Mouse (Mus musculus) liver, adult 2 months (tissue): ENCODE results near the gene Slc7a8.

Source experiments
- CTCF ChIP-seq: fragments of 200-500 bp; IDR thresholded peaks from 2 replicates; pipeline ENCODE4 v1.5.1; 2011; ENCODE audit warnings: low read depth, low read length, control low read depth
- POLR2A ChIP-seq: fragments of 200-500 bp; IDR thresholded peaks from 2 replicates; pipeline ENCODE4 v1.6.1; 2011; ENCODE audit warnings: low read length, control low read depth; ENCODE audit not compliant: insufficient read depth; ENCODE audit errors: extremely low read depth

DNA sequence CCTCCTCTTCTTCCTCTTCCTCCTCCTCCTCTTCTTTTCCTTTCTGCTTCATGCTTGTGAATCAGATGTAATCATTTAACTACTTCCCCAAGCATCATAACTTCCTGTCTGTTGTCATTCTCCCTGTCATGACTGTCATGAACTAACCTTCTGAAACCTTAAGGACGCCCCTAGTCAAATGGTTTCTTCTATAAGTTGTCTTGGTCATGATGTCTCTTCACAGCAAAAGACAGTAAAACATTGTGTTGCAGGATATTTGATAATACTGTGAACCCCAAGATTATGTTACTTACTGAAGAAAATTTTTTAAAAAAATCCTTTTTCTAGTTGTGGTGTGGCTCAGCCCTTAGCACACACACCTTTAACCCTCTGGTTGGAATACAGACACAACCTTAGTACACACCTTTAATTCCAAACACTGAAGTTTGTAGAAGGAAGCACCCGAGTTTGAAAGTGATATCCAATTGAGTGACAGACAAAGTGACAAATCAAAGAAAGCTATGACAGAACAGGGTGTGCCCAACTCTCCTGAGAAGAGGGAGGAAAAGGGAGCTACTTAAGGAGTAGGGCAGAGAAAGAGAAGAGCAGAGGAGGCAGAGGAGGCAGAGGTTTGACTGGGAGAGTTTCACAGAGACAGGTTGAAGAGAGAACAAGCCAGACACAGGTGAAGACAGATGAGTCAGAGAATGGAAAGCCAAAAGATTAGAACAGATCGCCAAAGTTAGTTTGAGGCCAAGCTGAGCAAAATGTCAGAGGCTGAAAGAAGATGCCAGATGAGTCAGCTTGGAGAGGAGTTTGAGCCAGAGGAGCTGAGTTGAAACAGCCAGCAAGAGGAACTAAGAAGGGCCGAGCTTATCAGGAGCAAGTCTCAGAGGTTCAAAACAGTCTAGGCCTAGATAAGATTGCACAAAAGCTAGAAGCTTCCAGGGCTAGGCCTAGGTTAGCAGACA lies 27.2 kb upstream of the Slc7a8 start:
- TF ChIP-seq CTCF, result no peak
- TF ChIP-seq POLR2A, result no peak
